Mouse (Mus musculus) adrenal gland, postnatal 10 days (tissue): ENCODE data around the gene Tedc1. TPM values are rescaled to one million over a fixed set of nuclear protein-coding genes. Genes with fewer than 3 reads are reported as not detected.

ENCODE experiments used
- DNase-seq: peaks from one replicate; pipeline ENCODE4 v3.0.0; 2021; ENCODE audit warnings: mixed read lengths
- long read RNA-seq, 2 experiments: library from polyadenylated mRNA; stranded (forward); transcript quantifications; one replicate each; pipeline ENCODE4 v2.0.0; 2021
- total RNA-seq, 2 experiments: library from RNA; stranded (reverse); gene quantifications; 2 replicates each; pipeline ENCODE4 v1.2.3; 2021

Gene Tedc1
- total RNA-seq: 1 to 10 TPM; 3.1 to 5.4 TPM
- long read RNA-seq, experiment 1, transcript Tedc1-201 (8 exons, 2,441 nt): major isoform, 12 of 14 reads
- long read RNA-seq, experiment 1, partial matches to known transcripts: 2 of 14 reads
- long read RNA-seq, experiment 1, other reads (novel, unspliced or antisense): 0 of 14 reads
- long read RNA-seq, experiment 2, transcript Tedc1-201 (8 exons, 2,441 nt): major isoform, 5 of 6 reads
- long read RNA-seq, experiment 2, partial matches to known transcripts: 0 of 6 reads
- long read RNA-seq, experiment 2, other reads (novel, unspliced or antisense): 0 of 6 reads

GRCm38 (mm10) chr12:113155887-113156539 is at the start of gene Tedc1:
Gene Tedc1 (plus strand): TSS chr12:113156421.
- DNase-seq: peak; percentile 100

GRCm38 (mm10) chr12:113107431-113108124 is 48.6 kb upstream of the Tedc1 start:
- no peak for DNase-seq

- peak; percentile 44 for DNase-seq
These were observed 47.5 kb upstream of the Tedc1 start for GRCm38 (mm10) chr12:113108528-113109283.

GRCm38 (mm10) chr12:113109801-113110200 is 46.4 kb upstream of the Tedc1 start:
- no peak for DNase-seq

- DNase-seq: peak; percentile 38
These were observed 42.1 kb upstream of the Tedc1 start for GRCm38 (mm10) chr12:113114141-113114540.

- no peak for DNase-seq
These were observed 41.2 kb upstream of the Tedc1 start for GRCm38 (mm10) chr12:113114856-113115538.

- peak; percentile 90 for DNase-seq
These were observed 36.5 kb upstream of the Tedc1 start for GRCm38 (mm10) chr12:113119516-113120410.

GRCm38 (mm10) chr12:113124726-113125125 is 31.5 kb upstream of the Tedc1 start:
- no peak for DNase-seq

GRCm38 (mm10) chr12:113130732-113131131 is 25.5 kb upstream of the Tedc1 start:
- no peak for DNase-seq

- DNase-seq: no peak
These were observed 24.6 kb upstream of the Tedc1 start for GRCm38 (mm10) chr12:113131601-113132000.

- DNase-seq: peak; percentile 71
These were observed 23.7 kb upstream of the Tedc1 start for GRCm38 (mm10) chr12:113132567-113132966.

- no peak for DNase-seq
These were observed 23.0 kb upstream of the Tedc1 start for GRCm38 (mm10) chr12:113133260-113133659.

- DNase-seq: no peak
These were observed 22.3 kb upstream of the Tedc1 start for GRCm38 (mm10) chr12:113133861-113134403.

- DNase-seq: no peak
These were observed 21.7 kb upstream of the Tedc1 start for GRCm38 (mm10) chr12:113134502-113134901.

GRCm38 (mm10) chr12:113135401-113135800 is 20.8 kb upstream of the Tedc1 start:
- no peak for DNase-seq

GRCm38 (mm10) chr12:113136492-113137020 is 19.7 kb upstream of the Tedc1 start:
- no peak for DNase-seq

GRCm38 (mm10) chr12:113137260-113138213 is 18.7 kb upstream of the Tedc1 start:
- no peak for DNase-seq

GRCm38 (mm10) chr12:113138291-113138690 is 17.9 kb upstream of the Tedc1 start:
- DNase-seq: no peak
